Mouse (Mus musculus): ENCODE results near the gene Atat1. TPM values are rescaled to one million over a fixed set of nuclear protein-coding genes. Genes with fewer than 3 reads are reported as not detected.

The Atat1 gene
- polyA plus RNA-seq, 1 experiment = 63.9 TPM

DNA sequence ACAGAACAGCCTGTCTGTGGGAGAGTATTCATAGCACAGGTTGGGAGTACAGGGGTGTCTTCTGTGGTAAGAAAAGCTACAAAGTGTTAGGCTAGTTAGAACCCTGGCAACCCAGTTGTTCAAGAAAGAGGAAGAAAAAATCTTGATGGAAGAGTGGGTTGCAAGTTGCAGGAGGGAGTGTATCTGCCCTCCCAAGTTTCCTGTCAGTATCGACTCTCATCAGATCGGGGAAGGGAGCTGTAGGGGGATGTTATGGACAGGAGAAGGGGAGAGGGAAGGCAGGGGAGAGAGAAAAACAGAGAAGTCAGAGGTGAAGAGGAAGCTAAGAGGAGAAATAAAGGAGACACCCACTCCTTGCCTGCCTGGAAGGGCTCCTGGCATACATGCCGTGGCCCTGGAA is 9.2 kb downstream of the Atat1 start:
- DNase-seq = no peak
- Histone ChIP-seq H3K4me1 (replicated peaks; ENCODE audit: control insufficient read depth, insufficient read depth, low read length) (peaks cover 26% of the 10 kb centered on the region), H3K36me3 (ENCODE audit: control insufficient read depth, insufficient read depth, low read length) (no peaks in the 10 kb centered on the region), H3K27ac (ENCODE audit: control insufficient read depth, insufficient read depth, low read length) (no peak overlapping the region), H3K4me3 (ENCODE audit: control insufficient read depth, insufficient read depth, low read length) (no peak overlapping the region), H3K27me3 (ENCODE audit: control insufficient read depth, insufficient read depth, low read length) (no peaks in the 10 kb centered on the region)
- no peak for TF ChIP-seq POLR2A (IDR thresholded peaks at IDR 0.05; ENCODE audit: control insufficient read depth, extremely low read depth, insufficient read depth, low read length, poor library complexity)
- no peak for TF ChIP-seq CTCF (IDR thresholded peaks at IDR 0.05; ENCODE audit: borderline replicate concordance, control insufficient read depth, extremely low read depth, insufficient read depth, low read length, poor library complexity)
- WGBS = 48% methylated on average over 3 of the region's 3 CpGs

DNA sequence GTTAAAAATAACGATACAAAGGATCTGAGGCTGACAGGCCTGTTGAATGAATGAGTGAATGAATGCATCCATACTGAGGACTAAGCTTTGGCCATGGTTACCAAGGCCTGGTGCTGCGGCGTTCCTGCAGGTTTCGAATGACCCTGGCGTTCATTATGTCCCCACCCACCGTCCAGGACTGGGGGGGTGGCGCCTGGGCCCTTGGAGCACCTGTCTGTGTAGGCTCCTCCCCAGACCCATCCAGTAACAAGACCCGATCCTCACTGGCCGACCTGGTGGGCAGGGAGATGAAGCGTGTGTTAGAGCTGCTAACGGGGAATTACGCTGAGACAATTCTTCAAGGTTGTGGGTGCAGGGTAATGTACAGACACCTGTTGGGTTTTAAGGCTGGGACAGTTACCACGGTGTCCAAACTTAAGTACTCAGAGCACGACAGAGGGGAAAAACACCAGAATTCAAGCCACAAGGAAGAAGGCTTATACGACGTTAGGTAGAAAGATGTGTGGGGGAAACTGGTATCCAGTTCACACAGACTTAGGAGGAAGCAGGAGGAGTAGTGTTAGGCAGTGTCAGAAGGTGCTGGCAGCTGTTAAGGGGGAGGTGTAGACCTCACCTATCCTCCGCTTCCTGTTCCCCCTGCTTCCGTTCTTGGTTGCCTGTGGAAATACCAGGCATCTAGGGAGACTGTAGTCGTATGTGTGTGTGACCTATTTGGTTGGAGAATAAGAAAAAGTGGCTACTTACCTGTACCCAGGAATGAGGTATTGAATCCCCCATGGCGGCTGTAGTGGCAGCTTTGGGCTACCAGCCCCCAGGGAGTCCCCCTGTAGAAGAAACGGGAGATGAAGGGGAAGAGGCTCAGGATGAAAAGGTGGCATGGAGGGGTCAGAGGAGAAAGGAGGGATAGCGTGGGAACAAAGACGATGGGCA is 12.0 kb downstream of the Atat1 start:
- H3K36me3 ChIP-seq (ENCODE audit: control insufficient read depth, insufficient read depth, low read length) = peaks cover 6% of the 10 kb centered on the region
- WGBS = 28% methylated on average over 23 of the region's 23 CpGs
- H3K27ac ChIP-seq (ENCODE audit: control insufficient read depth, insufficient read depth, low read length) = peak overlapping the region; percentile 62
- no peak for DNase-seq
- H3K4me1 ChIP-seq (replicated peaks; ENCODE audit: control insufficient read depth, insufficient read depth, low read length) = peaks cover 16% of the 10 kb centered on the region
- H3K4me3 ChIP-seq (ENCODE audit: control insufficient read depth, insufficient read depth, low read length) = 0 out of 2 replicates have a peak overlapping the region, but pooled peaks have one; percentile 2
- H3K27me3 ChIP-seq (ENCODE audit: control insufficient read depth, insufficient read depth, low read length) = no peaks in the 10 kb centered on the region
- no peak for TF ChIP-seq CTCF (IDR thresholded peaks at IDR 0.05; ENCODE audit: borderline replicate concordance, control insufficient read depth, extremely low read depth, insufficient read depth, low read length, poor library complexity)
- TF ChIP-seq POLR2A (IDR thresholded peaks at IDR 0.05; ENCODE audit: control insufficient read depth, extremely low read depth, insufficient read depth, low read length, poor library complexity) = no peak

DNA sequence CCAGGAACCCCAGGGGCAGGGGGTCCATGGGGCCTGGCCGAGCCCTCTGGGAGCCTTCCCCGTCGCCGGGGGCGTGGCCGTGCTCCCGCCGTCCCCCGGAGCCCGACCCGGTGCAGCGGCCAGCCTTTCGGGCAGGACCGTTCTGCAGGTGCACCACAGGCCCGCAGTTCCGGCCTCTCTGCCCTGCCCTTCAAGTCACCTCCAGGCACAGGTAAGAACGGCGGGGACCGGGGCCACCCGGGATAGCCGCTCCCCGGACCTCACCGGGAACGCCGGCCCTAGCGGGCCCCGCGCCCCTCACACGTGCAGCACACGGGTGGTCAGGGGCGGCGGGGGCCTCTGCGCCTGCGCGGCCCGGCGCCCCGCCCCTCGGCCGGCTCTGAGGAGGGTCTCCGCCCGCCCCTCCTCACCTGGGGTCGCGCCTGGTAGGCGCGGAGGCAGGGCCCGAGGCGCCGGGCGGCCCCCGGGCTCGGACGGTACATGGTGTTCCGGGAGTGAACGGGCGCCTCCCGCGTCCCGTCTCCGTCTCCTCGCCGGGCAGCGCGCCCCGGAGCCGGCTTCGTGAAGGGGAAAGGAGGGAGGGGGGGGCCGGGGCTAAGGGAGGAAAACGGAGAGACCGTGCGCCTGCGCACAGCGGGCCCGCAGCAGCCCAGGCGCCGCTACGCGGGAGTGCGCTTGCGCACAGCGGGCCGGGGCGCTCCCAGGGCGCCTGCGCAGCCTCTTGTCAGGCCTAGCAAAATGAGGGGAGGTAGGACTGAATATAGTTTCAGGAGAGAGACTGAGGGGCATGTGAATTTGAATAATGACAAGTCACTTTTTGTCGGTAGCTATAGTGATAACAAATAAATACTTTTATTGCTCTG is 12.9 kb downstream of the Atat1 start, which contains the start of gene 2310061I04Rik:
TSS of gene 2310061I04Rik (minus strand) at position 651 of the 863 bp plus-strand sequence.
- under 1% methylated on average over 86 of the region's 86 CpGs for WGBS
- TF ChIP-seq CTCF (IDR thresholded peaks at IDR 0.05; ENCODE audit: borderline replicate concordance, control insufficient read depth, extremely low read depth, insufficient read depth, low read length, poor library complexity) = 0 out of 2 replicates have a peak, but pooled peaks have one; percentile 25
- TF ChIP-seq POLR2A (IDR thresholded peaks at IDR 0.05; ENCODE audit: control insufficient read depth, extremely low read depth, insufficient read depth, low read length, poor library complexity) = peak; percentile 41; the same call in 1 of the 2 replicates
- DNase-seq = peak; percentile 91
- Histone ChIP-seq H3K27me3 (ENCODE audit: control insufficient read depth, insufficient read depth, low read length) (no peaks in the 10 kb centered on the region), H3K36me3 (ENCODE audit: control insufficient read depth, insufficient read depth, low read length) (peaks cover 14% of the 10 kb centered on the region), H3K4me1 (replicated peaks; ENCODE audit: control insufficient read depth, insufficient read depth, low read length) (peaks cover 14% of the 10 kb centered on the region), H3K27ac (ENCODE audit: control insufficient read depth, insufficient read depth, low read length) (peak within 1 kb of the TSS; percentile 62), H3K4me3 (ENCODE audit: control insufficient read depth, insufficient read depth, low read length) (peak within 1 kb of the TSS; percentile 98)

DNA sequence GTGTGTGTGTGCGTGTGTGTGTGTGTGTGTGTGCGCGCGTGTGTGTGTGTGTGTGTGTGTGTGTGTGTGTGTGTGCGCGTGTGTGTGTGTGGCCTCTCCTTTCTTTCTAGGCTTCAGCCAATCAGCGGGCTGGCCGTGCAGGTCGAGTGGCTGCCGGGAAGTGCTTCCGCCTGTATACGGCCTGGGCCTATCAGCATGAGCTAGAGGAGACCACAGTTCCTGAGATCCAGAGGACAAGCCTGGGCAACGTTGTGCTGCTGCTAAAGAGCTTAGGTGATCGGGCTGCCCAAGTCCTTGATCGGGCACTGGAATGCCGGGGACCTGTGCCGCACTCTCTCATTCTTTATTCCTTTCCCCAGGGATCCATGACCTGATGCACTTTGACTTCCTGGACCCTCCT is 22.1 kb downstream of the Atat1 start:
- TF ChIP-seq CTCF (IDR thresholded peaks at IDR 0.05; ENCODE audit: borderline replicate concordance, control insufficient read depth, extremely low read depth, insufficient read depth, low read length, poor library complexity) (no peak), POLR2A (IDR thresholded peaks at IDR 0.05; ENCODE audit: control insufficient read depth, extremely low read depth, insufficient read depth, low read length, poor library complexity) (no peak)
- no peak overlapping the region for H3K27ac ChIP-seq (ENCODE audit: control insufficient read depth, insufficient read depth, low read length)
- 96% methylated on average over 9 of the region's 17 CpGs for WGBS
- H3K27me3 ChIP-seq (ENCODE audit: control insufficient read depth, insufficient read depth, low read length) = no peaks in the 10 kb centered on the region
- DNase-seq = no peak
- no peaks in the 10 kb centered on the region for H3K4me1 ChIP-seq (replicated peaks; ENCODE audit: control insufficient read depth, insufficient read depth, low read length)
- H3K4me3 ChIP-seq (ENCODE audit: control insufficient read depth, insufficient read depth, low read length) = no peak overlapping the region
- H3K36me3 ChIP-seq (ENCODE audit: control insufficient read depth, insufficient read depth, low read length) = peaks cover 86% of the 10 kb centered on the region

DNA sequence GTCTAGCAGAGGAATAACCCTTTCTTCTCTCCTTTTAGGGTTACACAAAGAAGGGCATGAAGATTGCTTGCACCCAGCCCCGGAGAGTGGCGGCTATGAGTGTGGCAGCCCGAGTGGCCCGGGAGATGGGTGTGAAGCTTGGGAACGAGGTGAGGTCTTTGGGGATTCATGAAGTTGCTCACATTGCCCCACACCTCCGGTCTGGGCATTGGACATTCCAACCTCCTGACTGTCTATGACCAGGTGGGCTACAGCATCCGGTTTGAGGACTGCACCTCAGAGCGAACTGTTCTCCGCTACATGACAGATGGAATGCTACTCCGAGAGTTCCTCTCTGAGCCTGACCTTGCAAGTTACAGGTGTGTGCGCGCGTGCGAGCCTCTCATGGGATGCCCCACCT is 26.1 kb downstream of the Atat1 start:
- Histone ChIP-seq H3K36me3 (ENCODE audit: control insufficient read depth, insufficient read depth, low read length) (peaks cover 52% of the 10 kb centered on the region), H3K4me1 (replicated peaks; ENCODE audit: control insufficient read depth, insufficient read depth, low read length) (peaks cover 7% of the 10 kb centered on the region), H3K27ac (ENCODE audit: control insufficient read depth, insufficient read depth, low read length) (no peak overlapping the region), H3K27me3 (ENCODE audit: control insufficient read depth, insufficient read depth, low read length) (no peaks in the 10 kb centered on the region), H3K4me3 (ENCODE audit: control insufficient read depth, insufficient read depth, low read length) (no peak overlapping the region)
- 99% methylated on average over 14 of the region's 14 CpGs for WGBS
- no peak for DNase-seq
- no peak for TF ChIP-seq CTCF (IDR thresholded peaks at IDR 0.05; ENCODE audit: borderline replicate concordance, control insufficient read depth, extremely low read depth, insufficient read depth, low read length, poor library complexity)
- TF ChIP-seq POLR2A (IDR thresholded peaks at IDR 0.05; ENCODE audit: control insufficient read depth, extremely low read depth, insufficient read depth, low read length, poor library complexity) = no peak

DNA sequence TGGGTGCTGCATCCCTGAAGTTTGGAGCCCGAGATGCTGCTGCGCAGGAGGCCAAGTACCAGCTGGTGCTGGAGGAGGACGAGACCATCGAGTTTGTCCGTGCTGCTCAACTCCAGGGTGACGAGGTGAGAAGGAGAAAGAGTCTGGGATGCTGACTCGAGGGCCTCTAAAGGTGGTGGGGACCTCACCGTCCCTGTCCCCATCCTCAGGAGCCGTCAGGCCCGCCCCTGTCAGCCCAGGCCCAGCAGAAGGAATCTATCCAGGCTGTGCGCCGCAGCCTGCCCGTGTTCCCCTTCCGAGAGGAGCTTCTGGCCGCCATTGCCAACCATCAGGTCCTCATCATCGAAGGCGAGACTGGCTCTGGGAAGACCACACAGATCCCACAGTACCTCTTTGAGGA is 27.0 kb downstream of the Atat1 start:
- H3K36me3 ChIP-seq (ENCODE audit: control insufficient read depth, insufficient read depth, low read length) = peaks cover 44% of the 10 kb centered on the region
- H3K27ac ChIP-seq (ENCODE audit: control insufficient read depth, insufficient read depth, low read length) = no peak overlapping the region
- DNase-seq = no peak
- H3K27me3 ChIP-seq (ENCODE audit: control insufficient read depth, insufficient read depth, low read length) = no peaks in the 10 kb centered on the region
- H3K4me3 ChIP-seq (ENCODE audit: control insufficient read depth, insufficient read depth, low read length) = no peak overlapping the region
- no peak for TF ChIP-seq POLR2A (IDR thresholded peaks at IDR 0.05; ENCODE audit: control insufficient read depth, extremely low read depth, insufficient read depth, low read length, poor library complexity)
- H3K4me1 ChIP-seq (replicated peaks; ENCODE audit: control insufficient read depth, insufficient read depth, low read length) = peaks cover 7% of the 10 kb centered on the region
- 97% methylated on average over 17 of the region's 17 CpGs for WGBS

Data from thymus, adult 2 months (tissue).